Mouse (Mus musculus) intestine, embryonic 14.5 days (tissue): Measurements from ENCODE around the gene Gtf3c5. TPM values are rescaled to one million over a fixed set of nuclear protein-coding genes. Genes with fewer than 3 reads are reported as not detected.

Experiments used
- ATAC-seq: fragments of 200-750 bp; cut with Nextera tagmentation; replicated peaks from 2 replicates; pipeline ENCODE4 v1.8.0; 2017; ENCODE audit warnings: low read depth, moderate number of reproducible peaks, moderate TSS enrichment, moderate library complexity; ENCODE audit not compliant: low FRiP score, low TSS enrichment
- DNase-seq: peaks from one replicate; pipeline ENCODE4 v3.0.0-alpha.2; 2018; ENCODE audit warnings: low spot score
- H3K27ac ChIP-seq: fragments of 300-500 bp; sonication (generic); 2 replicates; pipeline ENCODE4 v1.5.1; 2014; ENCODE audit warnings: low read depth, mild to moderate bottlenecking, control low read depth
- H3K27me3 ChIP-seq: fragments of 300-500 bp; sonication (generic); replicated peaks from 2 replicates; pipeline ENCODE4 v1.6.1; 2014; ENCODE audit warnings: low read length, control low read depth; ENCODE audit not compliant: control insufficient read depth, insufficient read depth
- H3K36me3 ChIP-seq: fragments of 300-500 bp; sonication (generic); 2 replicates; pipeline ENCODE4 v1.6.1; 2014; ENCODE audit warnings: low read length, control low read depth; ENCODE audit not compliant: control insufficient read depth, insufficient read depth
- H3K4me1 ChIP-seq: fragments of 300-500 bp; sonication (generic); replicated peaks from 2 replicates; pipeline ENCODE4 v1.6.1; 2014; ENCODE audit warnings: low read length, control low read depth, mixed read lengths; ENCODE audit not compliant: control insufficient read depth, insufficient read depth
- H3K4me2 ChIP-seq: fragments of 300-500 bp; sonication (generic); 2 replicates; pipeline ENCODE4 v1.6.1; 2014; ENCODE audit warnings: low read length
- H3K4me3 ChIP-seq: fragments of 300-500 bp; sonication (generic); 2 replicates; pipeline ENCODE4 v1.5.1; 2014; ENCODE audit warnings: low read depth, low read length, control low read depth, mixed read lengths
- H3K9ac ChIP-seq: fragments of 300-500 bp; sonication (generic); 2 replicates; pipeline ENCODE4 v1.6.1; 2014; ENCODE audit warnings: mild to moderate bottlenecking, low read length
- H3K9me3 ChIP-seq: fragments of 300-500 bp; sonication (generic); 2 replicates; pipeline ENCODE4 v1.6.1; 2016; ENCODE audit warnings: low read length, control low read depth; ENCODE audit not compliant: control insufficient read depth
- WGBS: fragments of 180-500 bp; shearing (Covaris S2); extraction: QIAGEN DNeasy Blood & Tissue Kit; methylation state at CpG from one replicate; pipeline ENCODE4 v1.1.7; 2014; 5-methylcytosine and 5-hydroxymethylcytosine counted together
- polyA plus RNA-seq: library from polyadenylated mRNA; unstranded; fragments of >200 nt; fragmentation: Nextera tagmentation; extraction: Ambion mirVana; gene quantifications from 2 replicates; pipeline ENCODE4 v1.2.1, GENCODE M21; 2014

Gene Gtf3c5
- polyA plus RNA-seq, 1 experiment from 2014 or later: 30.5 TPM

DNA sequence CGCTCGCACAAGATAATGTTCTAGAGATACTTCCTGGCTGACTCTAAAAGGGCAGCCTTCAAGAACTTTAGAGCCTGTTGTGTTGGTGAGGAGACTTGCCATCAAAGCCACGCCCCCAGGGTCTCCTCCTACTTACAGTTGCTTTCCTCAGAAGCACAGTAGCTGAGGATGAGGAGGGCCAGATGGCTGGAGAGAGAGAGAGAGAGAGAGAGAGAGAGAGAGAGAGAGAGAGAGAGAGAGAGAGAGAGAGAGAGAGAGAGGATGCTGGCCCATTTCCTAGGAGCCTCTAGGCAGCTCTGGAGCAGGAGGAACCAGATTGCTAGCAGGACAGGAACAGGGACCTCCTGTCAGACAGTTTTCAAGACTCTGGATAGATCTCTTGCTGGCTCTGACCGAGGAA lies 47.4 kb downstream of the Gtf3c5 start:
- Histone ChIP-seq H3K9ac (no peak overlapping the region), H3K27ac (peak overlapping the region; percentile 11; the same call in 1 of the 2 replicates), H3K27me3 (no peaks in the 10 kb centered on the region), H3K36me3 (no peaks in the 10 kb centered on the region), H3K4me3 (no peak overlapping the region), H3K4me2 (peak overlapping the region; percentile 70; the same call in 1 of the 2 replicates), H3K4me1 (peaks cover 75% of the 10 kb centered on the region), H3K9me3 (no peaks in the 10 kb centered on the region)
- DNase-seq: no peak
- 47% methylated on average over 4 of the region's 4 CpGs for WGBS
- ATAC-seq: no peak

DNA sequence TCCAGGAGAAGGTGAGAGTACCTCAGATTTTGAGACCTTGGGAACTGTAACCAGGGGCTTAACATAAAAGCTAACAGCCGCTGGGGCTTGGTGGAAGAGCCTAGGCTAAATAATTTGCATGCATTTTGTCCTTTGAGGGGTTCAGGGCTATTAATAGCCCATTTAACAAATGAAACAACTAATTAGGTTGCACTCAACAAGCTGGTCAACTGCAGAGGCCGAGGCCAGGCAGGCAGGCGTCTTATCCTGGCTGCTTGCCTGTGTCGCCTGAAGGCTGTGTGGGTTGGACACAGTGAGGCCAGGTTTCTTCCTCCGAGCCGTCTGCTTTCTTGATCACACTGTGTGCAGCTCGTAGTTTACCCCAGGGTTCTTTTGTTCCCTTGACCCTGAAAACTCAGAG lies 47.9 kb downstream of the Gtf3c5 start:
- Histone ChIP-seq H3K27me3 (no peaks in the 10 kb centered on the region), H3K4me1 (peaks cover 72% of the 10 kb centered on the region), H3K4me2 (peak overlapping the region; percentile 70; the same call in 1 of the 2 replicates), H3K9me3 (no peaks in the 10 kb centered on the region), H3K4me3 (no peak overlapping the region), H3K36me3 (no peaks in the 10 kb centered on the region), H3K9ac (no peak overlapping the region), H3K27ac (peak overlapping the region; percentile 81)
- no peak for DNase-seq
- ATAC-seq: no peak
- 51% methylated on average over 7 of the region's 7 CpGs for WGBS

- Histone ChIP-seq H3K4me3 (no peak overlapping the region), H3K27me3 (no peaks in the 10 kb centered on the region), H3K36me3 (no peaks in the 10 kb centered on the region), H3K9me3 (no peaks in the 10 kb centered on the region), H3K4me1 (peaks cover 72% of the 10 kb centered on the region), H3K27ac (peak overlapping the region; percentile 81), H3K4me2 (peak overlapping the region; percentile 70), H3K9ac (no peak overlapping the region)
- 32% methylated on average over 4 of the region's 4 CpGs for WGBS
- DNase-seq (no peak), ATAC-seq (no peak)
Measured at GRCm38 (mm10) chr2:28535263-28535540, 48.3 kb downstream of the Gtf3c5 start.

DNA sequence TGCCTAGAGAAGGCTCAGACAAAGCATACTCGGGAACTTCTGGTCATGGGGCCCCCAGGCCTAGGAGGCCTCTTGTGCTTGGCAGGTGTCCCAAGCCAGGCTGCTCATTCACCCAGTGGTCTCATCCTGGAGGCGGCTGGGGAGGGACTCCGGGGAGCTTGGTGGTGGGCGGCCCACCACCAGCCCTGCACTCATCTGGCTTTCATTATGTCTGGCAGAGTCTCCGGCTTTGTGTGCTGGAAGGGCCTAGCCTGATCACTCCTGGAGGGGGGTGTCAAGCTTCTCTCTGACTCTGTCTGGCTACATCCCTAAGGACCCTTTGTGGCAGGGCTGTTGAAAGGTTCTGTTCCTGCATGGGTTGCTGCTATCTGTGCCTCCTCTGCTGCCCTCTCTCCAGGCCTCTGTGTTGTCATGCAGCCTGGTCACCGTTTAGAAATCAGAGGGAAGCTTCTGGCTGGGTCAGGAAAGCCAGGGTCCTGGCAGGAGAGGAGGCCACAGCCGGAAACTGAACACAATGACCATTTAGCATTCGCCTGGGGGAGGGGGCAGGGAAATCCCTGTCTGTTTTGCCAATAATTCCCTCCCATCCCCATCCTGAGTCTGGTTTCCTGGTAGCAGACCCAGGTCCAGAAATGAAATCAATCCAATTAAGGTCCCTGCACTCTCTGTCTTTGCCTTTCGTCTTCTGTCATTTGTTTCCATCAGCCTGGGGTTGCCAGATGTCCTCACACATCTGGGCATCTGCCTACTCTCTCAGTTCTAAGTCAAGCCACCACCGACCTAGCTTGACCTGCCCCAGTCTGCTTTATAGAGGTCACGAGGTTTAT lies 48.9 kb downstream of the Gtf3c5 start:
- peak overlapping the region; percentile 70 for H3K4me2 ChIP-seq
- peak overlapping the region; percentile 81 for H3K27ac ChIP-seq
- no peaks in the 10 kb centered on the region for H3K27me3 ChIP-seq
- no peaks in the 10 kb centered on the region for H3K36me3 ChIP-seq
- WGBS: 37% methylated on average over 11 of the region's 11 CpGs
- no peaks in the 10 kb centered on the region for H3K9me3 ChIP-seq
- peak; percentile 63 for DNase-seq
- H3K9ac ChIP-seq: peak overlapping the region; percentile 64
- peak overlapping the region; percentile 62 for H3K4me3 ChIP-seq
- peaks cover 68% of the 10 kb centered on the region for H3K4me1 ChIP-seq
- ATAC-seq: no peak; the same call in 1 of the 2 replicates

GRCm38 (mm10) chr2:28533901-28534435 lies 49.6 kb downstream of the Gtf3c5 start:
- Histone ChIP-seq H3K27me3 (no peaks in the 10 kb centered on the region), H3K4me1 (peaks cover 62% of the 10 kb centered on the region), H3K9me3 (no peaks in the 10 kb centered on the region), H3K4me3 (peak overlapping the region; percentile 62), H3K36me3 (no peaks in the 10 kb centered on the region), H3K27ac (peak overlapping the region; percentile 81), H3K9ac (peak overlapping the region; percentile 64), H3K4me2 (peak overlapping the region; percentile 70)
- peak; percentile 3; the same call in 1 of the 2 replicates for ATAC-seq
- WGBS: 65% methylated on average over 7 of the region's 7 CpGs
- DNase-seq: peak; percentile 67

- peak; percentile 93 for ATAC-seq
- peak; percentile 91 for DNase-seq
- peak overlapping the region; percentile 81 for H3K27ac ChIP-seq
- peak overlapping the region; percentile 62 for H3K4me3 ChIP-seq
- no peaks in the 10 kb centered on the region for H3K9me3 ChIP-seq
- no peaks in the 10 kb centered on the region for H3K36me3 ChIP-seq
- H3K4me1 ChIP-seq: peaks cover 54% of the 10 kb centered on the region
- 3% methylated on average over 45 of the region's 49 CpGs for WGBS
- no peaks in the 10 kb centered on the region for H3K27me3 ChIP-seq
- H3K9ac ChIP-seq: peak overlapping the region; percentile 64
- peak overlapping the region; percentile 70 for H3K4me2 ChIP-seq
Measured at GRCm38 (mm10) chr2:28532938-28533771, 50.4 kb downstream of the Gtf3c5 start.

GRCm38 (mm10) chr2:28530311-28530710 lies 53.2 kb downstream of the Gtf3c5 start:
- no peaks in the 10 kb centered on the region for H3K36me3 ChIP-seq
- no peak overlapping the region for H3K4me3 ChIP-seq
- no peaks in the 10 kb centered on the region for H3K27me3 ChIP-seq
- ATAC-seq: no peak
- H3K9me3 ChIP-seq: no peaks in the 10 kb centered on the region
- H3K9ac ChIP-seq: no peak overlapping the region
- H3K4me2 ChIP-seq: no peak overlapping the region
- peaks cover 42% of the 10 kb centered on the region for H3K4me1 ChIP-seq
- 63% methylated on average over 7 of the region's 7 CpGs for WGBS
- DNase-seq: no peak
- no peak overlapping the region for H3K27ac ChIP-seq

DNA sequence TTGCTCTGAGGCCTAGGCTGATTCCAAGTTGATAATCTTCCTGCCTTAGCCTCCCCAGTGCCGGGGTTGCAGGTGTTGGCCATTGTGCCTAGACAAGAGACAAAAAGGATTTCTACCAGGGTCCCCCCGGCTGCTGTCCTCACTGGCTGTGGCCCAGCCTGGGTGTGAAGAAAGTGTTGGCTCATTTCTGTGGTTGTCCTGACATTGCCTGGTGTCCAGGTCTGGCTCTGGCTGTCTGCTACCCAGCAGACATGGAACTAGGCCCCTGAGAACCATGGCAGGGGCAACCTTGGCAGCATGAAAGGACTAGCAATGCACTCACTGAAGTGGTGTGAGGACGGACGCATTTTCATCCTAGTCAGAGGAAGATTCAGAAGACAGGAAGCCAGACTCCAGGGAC lies 53.7 kb downstream of the Gtf3c5 start:
- no peak for DNase-seq
- no peak overlapping the region for H3K9ac ChIP-seq
- 83% methylated on average over 4 of the region's 4 CpGs for WGBS
- H3K4me1 ChIP-seq: peaks cover 43% of the 10 kb centered on the region
- H3K9me3 ChIP-seq: no peaks in the 10 kb centered on the region
- H3K27ac ChIP-seq: no peak overlapping the region
- no peak overlapping the region for H3K4me3 ChIP-seq
- H3K4me2 ChIP-seq: no peak overlapping the region
- no peaks in the 10 kb centered on the region for H3K36me3 ChIP-seq
- no peaks in the 10 kb centered on the region for H3K27me3 ChIP-seq
- no peak for ATAC-seq
